Comparison of ENCODE assay signal across 15 mouse cellular contexts in the genomic region with DNA sequence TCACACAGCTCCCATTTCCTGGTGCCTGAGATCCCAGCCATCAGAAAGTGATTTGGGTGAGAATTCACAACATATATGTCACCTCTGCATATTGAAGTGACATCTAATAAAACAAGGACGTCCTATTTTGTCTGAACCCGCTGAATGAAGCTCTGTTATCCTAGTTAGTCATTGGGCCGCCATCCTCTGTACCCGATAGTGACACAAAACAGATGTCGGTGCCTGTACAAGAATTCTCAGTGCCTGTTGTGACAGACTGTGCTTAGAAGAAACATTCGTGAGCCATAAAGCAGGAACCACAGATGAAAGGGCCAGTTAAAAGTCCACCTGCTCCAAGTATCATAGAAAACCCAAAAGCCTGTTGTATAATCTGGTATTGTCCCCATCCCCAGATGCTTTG.
"Had no signal": no experiment of that assay in that cellular context is flagged by ENCODE, and none has a peak within 500 bp of the region (broad histone marks: within the 10 kb centered on the region; RNA-seq: fewer than 3 reads in every experiment).

No protein-coding gene starts in this region.

- H3K4me1 ChIP-seq: stomach, embryonic 15.5 days had no signal

- H3K9me3 ChIP-seq: liver, embryonic 12.5 days; lung, embryonic 15.5 days; megakaryocyte, embryonic 14.5 days; midbrain, embryonic 13.5 days; midbrain, embryonic 15.5 days; neural tube, embryonic 12.5 days; stomach, embryonic 15.5 days had no signal

- H3K27me3 ChIP-seq: liver, embryonic 12.5 days; megakaryocyte, embryonic 14.5 days; midbrain, embryonic 13.5 days; midbrain, embryonic 15.5 days; neural tube, embryonic 12.5 days; stomach, embryonic 15.5 days had no signal

- H3K4me3 ChIP-seq: liver, embryonic 12.5 days; lung, embryonic 15.5 days; megakaryocyte, embryonic 14.5 days; midbrain, embryonic 13.5 days; midbrain, embryonic 15.5 days; neural tube, embryonic 12.5 days; stomach, embryonic 15.5 days had no signal

- ATAC-seq: liver, embryonic 12.5 days; midbrain, embryonic 13.5 days; midbrain, embryonic 15.5 days had no signal

- H3K27ac ChIP-seq: liver, embryonic 12.5 days; liver, embryonic 14.5 days; lung, embryonic 15.5 days; macrophage; midbrain, embryonic 13.5 days; midbrain, embryonic 15.5 days; neural tube, embryonic 12.5 days; stomach, embryonic 15.5 days; stomach, postnatal 0 days had no signal

- H3K9ac ChIP-seq: liver, embryonic 12.5 days; liver, embryonic 14.5 days; lung, embryonic 15.5 days; midbrain, embryonic 13.5 days; midbrain, embryonic 15.5 days; neural tube, embryonic 12.5 days; stomach, embryonic 15.5 days had no signal

- H3K36me3 ChIP-seq: lung, embryonic 15.5 days; midbrain, embryonic 15.5 days; stomach, embryonic 15.5 days had no signal

- DNase-seq: right cerebral cortex, postnatal 14 days; thymus, adult 2 months; thymus, postnatal 25 days; thymus, postnatal 4 days had no signal

- H3K4me2 ChIP-seq: liver, embryonic 12.5 days; lung, embryonic 15.5 days; midbrain, embryonic 11.5 days; midbrain, embryonic 13.5 days; midbrain, embryonic 15.5 days; neural tube, embryonic 12.5 days; stomach, embryonic 15.5 days had no signal
